Mouse (Mus musculus) liver, adult 2 months (tissue): ENCODE results near the gene Sbno2.

Experiments
- CTCF ChIP-seq: fragments of 200-500 bp; IDR thresholded peaks from 2 replicates; pipeline ENCODE4 v1.5.1; 2011; ENCODE audit warnings: low read depth, low read length, control low read depth
- POLR2A ChIP-seq: fragments of 200-500 bp; IDR thresholded peaks from 2 replicates; pipeline ENCODE4 v1.6.1; 2011; ENCODE audit warnings: low read length, control low read depth; ENCODE audit not compliant: insufficient read depth; ENCODE audit errors: extremely low read depth

GRCm38 (mm10) chr10:80140666-80141035 is 35.3 kb upstream of the Sbno2 start, which contains the start of gene Cbarp:
- TF ChIP-seq POLR2A (no peak), CTCF (no peak)
